Mouse (Mus musculus) olfactory bulb, adult 2 months (tissue): ENCODE results near the gene Irgc1.

ENCODE experiments used
- CTCF ChIP-seq: fragments of 200-500 bp; IDR thresholded peaks from 2 replicates; pipeline ENCODE4 v1.5.1; 2012; ENCODE audit warnings: low read depth, mild to moderate bottlenecking, low read length, moderate library complexity; ENCODE audit not compliant: insufficient read depth
- POLR2A ChIP-seq: fragments of 200-500 bp; IDR thresholded peaks from 2 replicates; pipeline ENCODE4 v1.6.1; 2012; ENCODE audit warnings: mild to moderate bottlenecking, low read depth, low read length, moderate library complexity; ENCODE audit not compliant: insufficient read depth

DNA sequence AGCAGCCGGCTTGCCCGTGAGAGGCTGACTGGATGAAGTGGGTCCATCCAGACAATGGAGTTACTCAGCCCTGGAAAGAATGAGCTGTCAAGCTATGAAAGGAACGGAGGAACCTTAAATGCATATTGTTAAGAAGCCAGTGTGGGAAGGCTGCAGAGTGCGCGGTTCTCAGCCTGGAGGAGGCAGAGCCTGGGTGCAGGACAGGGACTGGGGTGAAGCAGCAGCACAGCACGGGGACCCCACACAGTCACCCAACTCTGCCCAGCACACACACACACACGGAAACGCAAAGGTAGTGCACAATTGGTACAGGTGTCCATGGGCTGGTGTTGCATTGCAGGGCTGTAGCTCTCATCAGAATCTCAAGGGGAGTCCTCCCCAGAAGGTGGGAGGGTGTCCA lies 32.5 kb downstream of the Irgc1 start:
- TF ChIP-seq CTCF (no peak), POLR2A (no peak)
